Mouse (Mus musculus): Measurements from ENCODE around the gene Ifna16.

Gene Ifna16

GRCm38 (mm10) chr4:88676824-88677223 is at the start of gene Ifna16:
Ifna16 (minus strand) TSS chr4:88676924.
- no peak for DNase-seq

- peak; percentile 42 for DNase-seq
These were observed 46.9 kb upstream of the Ifna16 start for GRCm38 (mm10) chr4:88723497-88724090.

- peak; percentile 99 for DNase-seq
These were observed 45.3 kb upstream of the Ifna16 start, which contains the start of the genes Gm26566 and Klhl9 for GRCm38 (mm10) chr4:88721791-88722721. Gm26566 (plus strand) TSS chr4:88721805. Klhl9 (minus strand) TSS chr4:88722465.

- DNase-seq, result no peak
These were observed 42.0 kb upstream of the Ifna16 start for GRCm38 (mm10) chr4:88718715-88719114.

- peak; percentile 88 for DNase-seq
These were observed 38.3 kb upstream of the Ifna16 start for GRCm38 (mm10) chr4:88715059-88715458.

- DNase-seq, result no peak
These were observed 37.6 kb upstream of the Ifna16 start for GRCm38 (mm10) chr4:88714281-88714680.

DNA sequence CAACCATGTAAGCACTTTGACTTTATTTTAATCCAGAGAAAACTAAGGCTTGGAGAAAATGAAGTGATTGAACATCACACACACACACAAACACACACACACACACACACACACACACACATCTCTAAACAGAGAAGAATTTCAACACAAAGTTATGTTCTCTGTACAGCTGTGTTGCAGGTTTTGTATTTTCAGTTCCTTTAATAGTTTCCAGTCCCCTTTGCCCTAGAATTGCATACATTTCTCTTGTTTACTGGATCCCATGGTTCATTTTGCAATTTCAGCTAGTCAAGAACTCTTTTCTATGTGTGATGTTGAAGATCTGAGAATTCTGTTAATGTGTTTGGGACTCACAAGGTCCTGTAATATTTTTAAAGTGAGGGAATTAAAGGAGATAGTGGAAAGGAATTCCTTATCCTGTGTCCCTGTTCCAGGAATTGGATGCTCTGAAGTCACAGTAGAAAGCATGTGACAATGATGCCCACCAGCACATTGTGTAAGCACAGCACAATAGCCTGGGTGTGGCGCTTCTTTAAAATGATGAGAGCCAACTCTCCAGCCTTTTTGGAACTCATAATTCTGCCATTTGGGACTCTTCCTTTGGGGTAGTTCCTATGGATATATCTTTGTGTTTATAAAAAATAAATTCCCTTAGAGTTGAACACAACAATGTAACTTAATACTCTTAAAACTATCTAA is 30.6 kb upstream of the Ifna16 start:
- DNase-seq, result peak; percentile 81

DNA sequence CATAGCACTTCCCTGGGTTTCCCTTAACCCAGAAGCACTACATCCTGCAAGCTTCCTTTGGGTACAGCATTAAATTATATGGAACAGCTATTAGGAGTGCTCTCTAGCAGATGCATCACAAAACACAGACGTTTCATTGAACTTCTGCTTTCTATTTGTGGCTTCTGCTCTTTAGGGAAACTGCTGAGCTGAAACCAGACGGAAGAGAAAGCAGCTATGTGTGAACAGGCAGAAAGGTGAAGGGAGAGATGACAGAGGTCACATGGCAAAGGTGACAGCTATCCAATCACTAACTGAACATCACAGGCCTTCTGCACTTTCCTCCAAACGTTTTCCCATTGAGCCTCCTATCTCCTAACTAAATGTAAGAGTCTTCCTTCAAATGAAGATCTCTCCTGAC is 29.2 kb upstream of the Ifna16 start:
- DNase-seq, result peak; percentile 88

GRCm38 (mm10) chr4:88699301-88699700 is 22.6 kb upstream of the Ifna16 start:
- DNase-seq, result no peak

GRCm38 (mm10) chr4:88698781-88699180 is 22.1 kb upstream of the Ifna16 start:
- DNase-seq, result no peak

- DNase-seq, result no peak
These were observed 21.0 kb upstream of the Ifna16 start for GRCm38 (mm10) chr4:88697753-88698152.

- DNase-seq, result no peak
These were observed 20.4 kb upstream of the Ifna16 start for GRCm38 (mm10) chr4:88697108-88697507.

GRCm38 (mm10) chr4:88696237-88696884 is 19.6 kb upstream of the Ifna16 start:
- peak; percentile 94 for DNase-seq

GRCm38 (mm10) chr4:88693392-88693791 is 16.7 kb upstream of the Ifna16 start:
- no peak for DNase-seq

DNA sequence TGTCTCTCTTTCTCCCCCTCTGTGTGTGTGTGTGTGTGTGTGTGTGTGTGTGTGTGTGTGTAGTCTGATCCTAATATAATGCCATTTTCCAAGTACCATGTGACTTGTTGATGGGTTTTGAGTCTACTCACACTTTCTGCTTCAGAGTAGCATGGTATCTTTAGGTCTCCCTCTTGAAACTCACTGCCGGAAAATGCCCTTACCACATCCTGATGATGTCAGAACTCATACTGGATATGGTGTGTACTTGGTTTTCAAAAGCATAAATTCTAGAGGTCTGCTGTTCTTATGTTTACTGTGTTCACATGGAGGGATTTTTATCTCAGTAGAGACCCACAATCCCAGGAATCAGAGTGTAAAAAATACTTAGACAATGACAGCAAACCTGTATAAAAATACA is 15.8 kb upstream of the Ifna16 start:
- no peak for DNase-seq

- no peak for DNase-seq
These were observed 14.5 kb upstream of the Ifna16 start, which contains the start of gene Ifnab for GRCm38 (mm10) chr4:88691259-88691658. Ifnab (minus strand) TSS chr4:88691359.

- DNase-seq, result no peak
These were observed 7.1 kb upstream of the Ifna16 start, which contains the start of gene Ifna2 for GRCm38 (mm10) chr4:88683812-88684211. Ifna2 (minus strand) TSS chr4:88683912.

DNA sequence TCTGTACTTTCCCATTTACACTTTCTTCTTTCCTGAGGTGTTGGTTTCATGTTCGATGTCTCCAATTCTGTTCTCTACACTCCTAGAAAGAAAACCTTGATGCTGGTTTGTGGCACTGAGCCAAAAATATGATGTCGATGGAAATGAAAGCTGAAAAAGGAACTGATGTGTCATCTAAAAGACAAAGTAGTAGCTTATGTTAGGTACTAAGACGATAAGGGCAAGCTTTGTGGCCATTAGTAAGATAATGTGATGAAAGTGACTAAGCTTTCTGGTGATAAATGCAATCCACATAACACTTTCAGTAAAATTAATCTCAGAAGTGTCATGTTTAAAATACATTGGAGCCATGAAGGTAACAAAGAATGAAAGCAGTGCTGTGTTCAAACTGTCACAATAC is 4.6 kb upstream of the Ifna16 start:
- DNase-seq, result no peak

DNA sequence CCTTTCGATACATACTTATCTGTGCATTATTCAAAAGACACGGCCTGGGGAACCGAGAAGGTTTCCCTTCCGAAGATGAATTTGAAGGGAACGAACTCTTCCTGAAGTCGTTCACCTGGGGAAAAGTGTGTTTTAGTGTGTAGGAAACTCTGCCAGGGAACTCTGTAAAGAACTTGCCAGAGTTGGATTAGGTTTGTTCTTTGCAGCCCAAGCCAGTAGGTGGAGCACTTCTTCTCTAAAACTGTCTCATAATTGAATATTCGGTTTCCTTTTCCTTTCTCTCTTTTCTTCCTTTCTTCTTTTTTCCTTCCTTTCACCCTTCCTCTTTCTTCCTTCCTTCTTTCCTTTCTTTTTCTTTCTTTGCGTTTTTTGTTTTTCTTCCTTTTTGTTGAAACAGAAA is 3.6 kb upstream of the Ifna16 start:
- no peak for DNase-seq

DNA sequence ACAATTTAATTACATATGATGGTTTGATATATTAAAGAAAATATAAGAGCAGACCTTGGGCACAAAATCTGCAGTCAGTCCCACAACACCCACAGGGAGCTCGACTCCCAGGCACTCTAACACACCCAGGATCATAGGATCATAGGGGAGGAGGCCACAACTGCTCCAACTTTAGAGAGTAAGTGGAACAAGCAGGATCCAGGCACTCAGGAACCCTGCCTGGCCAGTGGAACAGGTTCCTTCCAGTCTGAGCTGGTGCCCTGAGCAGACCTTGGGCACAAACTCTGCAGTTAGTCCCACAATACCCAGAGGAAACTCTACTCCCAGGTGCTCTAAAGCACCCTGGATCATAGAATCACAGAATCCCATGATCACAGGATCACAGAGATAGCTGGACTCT is 21.3 kb downstream of the Ifna16 start:
- DNase-seq, result peak; percentile 72

GRCm38 (mm10) chr4:88653644-88654043 is 23.1 kb downstream of the Ifna16 start:
- DNase-seq, result no peak

DNA sequence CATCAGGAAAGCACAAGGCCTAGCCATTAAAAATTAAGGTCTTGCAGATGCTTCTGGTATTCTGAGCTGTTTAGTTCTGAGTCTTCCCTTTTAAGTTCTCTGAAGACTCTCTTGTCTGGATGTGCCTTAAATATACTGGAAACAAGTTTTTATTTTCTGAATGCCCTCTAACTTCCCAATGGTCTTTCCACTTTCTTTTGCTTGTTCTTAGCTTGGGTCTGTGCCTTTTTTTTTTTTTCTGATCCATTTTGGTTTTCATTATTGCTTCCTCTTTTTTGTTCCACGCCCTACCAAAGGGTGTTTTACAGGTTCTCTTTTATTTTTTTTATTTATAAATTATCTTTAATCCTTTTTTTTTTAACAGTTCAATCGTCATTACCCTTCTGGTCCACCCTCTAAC is 32.4 kb downstream of the Ifna16 start, which contains the start of gene Ifna13:
Ifna13 (minus strand) TSS at position 101 of the 400 bp plus-strand sequence.
- no peak for DNase-seq

DNA sequence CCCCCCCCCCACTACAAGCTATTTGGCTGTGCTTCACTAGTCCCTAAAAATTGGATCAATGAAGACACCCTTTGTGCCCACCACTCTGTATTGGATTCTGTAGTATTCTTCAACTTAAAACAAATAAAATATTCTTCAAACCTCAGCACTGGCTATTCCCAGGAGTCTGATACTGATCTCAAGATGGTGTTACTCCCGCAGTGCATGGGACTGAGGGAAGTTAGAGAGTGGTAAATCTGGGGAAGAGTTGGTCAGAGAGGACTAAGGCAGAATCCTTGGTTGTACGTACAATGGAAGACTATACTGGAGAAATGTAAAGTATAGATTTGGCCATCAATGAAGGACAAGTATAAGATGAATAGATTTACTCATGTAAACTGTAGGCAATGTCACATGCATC is 34.2 kb downstream of the Ifna16 start:
- no peak for DNase-seq

All from heart, adult 11 months (tissue).